Mouse (Mus musculus): ENCODE data around the gene Snx11. TPM values are rescaled to one million over a fixed set of nuclear protein-coding genes. Genes with fewer than 3 reads are reported as not detected.
"Not testable (repeated sequence)": the region's sequence is repeated elsewhere in the genome, so short reads cannot be mapped to it uniquely, and the experiment has no call there.

Snx11 gene
- 9.5 and 14.8 TPM in 2 replicates for total RNA-seq (2017)

DNA sequence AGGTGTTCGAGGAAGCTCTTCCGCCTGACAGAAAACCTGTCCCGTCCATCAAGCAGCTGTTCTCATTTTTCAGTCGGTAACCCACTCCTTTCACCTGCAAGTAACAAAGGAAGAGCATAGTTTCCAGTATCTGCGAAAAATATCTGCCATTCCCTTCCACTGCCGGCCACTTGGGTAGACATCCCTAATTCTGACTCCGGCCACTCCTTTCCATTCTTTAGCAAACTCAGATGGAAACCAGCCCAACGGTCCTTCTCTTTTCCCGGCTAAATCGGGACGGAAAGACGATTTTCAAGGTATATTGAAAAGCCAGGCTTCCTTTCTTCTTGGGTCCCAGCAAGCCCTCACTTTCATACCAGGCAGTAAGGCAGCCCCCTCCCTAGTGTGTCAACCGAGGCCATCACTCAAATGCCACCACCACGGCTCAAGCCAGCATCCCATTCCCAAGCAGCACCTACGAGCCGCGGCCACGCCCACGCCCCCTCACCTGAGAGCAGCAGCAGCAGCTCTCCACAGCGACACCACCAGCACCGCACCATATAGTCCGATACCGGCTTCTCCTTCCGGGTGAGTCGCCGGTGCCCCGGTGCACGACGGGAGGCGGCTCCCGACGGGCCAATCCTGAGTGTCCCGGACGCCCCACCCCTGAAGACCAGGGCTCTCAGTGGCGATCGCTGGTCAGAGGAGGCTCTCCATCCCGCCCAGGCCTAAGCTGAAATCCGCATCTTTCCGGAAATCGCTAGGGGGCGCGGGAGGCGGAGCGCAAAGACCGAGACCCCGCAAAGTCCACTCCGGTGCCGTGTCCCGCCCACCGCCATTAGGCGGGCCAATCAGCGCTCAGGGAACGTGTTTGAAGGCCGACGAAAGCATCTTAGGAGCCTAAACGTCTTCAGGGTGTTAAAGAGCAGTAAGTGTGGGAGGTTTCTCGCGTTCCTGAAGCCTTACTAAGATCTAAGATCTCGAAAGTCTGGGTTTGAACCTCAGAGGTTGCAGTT is at the start of gene Snx11:
Snx11 (minus strand) TSS at position 592 of the 995 bp plus-strand sequence.
- peak; percentile 97 for ATAC-seq (replicated peaks; ENCODE audit: low read depth, poor library complexity, severe bottlenecking)

DNA sequence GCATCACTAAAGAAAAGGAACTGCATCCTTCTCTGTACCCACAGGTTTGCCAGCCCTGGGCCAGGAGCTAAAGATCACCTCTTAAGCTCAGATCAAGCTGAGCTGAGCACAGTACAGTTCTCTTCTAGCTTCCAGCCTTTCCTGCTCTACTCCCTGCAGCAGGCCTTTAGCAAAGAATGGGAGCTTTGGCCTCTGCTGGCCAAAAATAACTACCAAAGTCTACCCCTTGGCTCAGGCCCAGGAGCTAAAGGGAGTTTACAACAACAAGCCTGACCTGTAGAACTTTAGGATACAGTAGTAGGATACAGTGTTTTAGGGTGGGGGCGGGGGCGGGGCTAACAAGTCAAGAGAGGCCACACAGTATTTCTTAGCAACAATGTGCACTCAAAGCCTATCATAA is 49.1 kb upstream of the Snx11 start:
- ATAC-seq (replicated peaks; ENCODE audit: low read depth, poor library complexity, severe bottlenecking): no peak

DNA sequence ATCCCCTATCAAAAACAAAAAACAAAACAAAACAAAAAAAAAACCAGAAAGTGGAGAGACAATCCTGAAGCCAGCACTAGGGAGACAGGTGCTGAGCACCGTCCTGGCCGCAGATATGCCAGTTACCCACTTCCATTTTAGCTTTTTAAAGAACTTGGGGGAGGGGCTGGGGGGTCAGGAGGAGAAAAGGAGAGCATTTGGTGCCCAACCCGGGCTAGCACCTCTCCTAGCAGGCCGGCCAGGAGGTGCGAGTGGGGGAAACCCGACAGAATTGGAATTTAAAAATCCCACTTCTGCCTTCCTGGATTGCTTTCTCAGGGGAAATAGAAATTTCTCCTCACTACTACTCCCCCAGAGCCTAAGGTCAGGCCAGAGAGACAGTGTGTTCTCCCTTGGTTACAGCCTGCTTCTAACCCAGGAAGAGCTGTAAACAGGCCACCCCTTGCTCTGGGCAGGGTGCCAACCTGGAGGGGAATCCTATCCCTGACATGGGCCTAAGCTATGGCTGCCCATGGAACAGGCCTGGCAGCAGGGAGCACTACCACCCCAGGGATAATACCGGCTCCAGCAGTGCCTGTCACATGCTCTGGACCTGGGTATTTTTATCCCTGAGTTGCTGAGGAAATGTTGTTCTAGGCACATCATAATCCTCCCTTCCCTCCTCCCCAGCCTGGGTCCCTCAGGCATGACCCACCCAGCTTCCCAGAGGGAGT is 47.6 kb upstream of the Snx11 start:
- no peak for ATAC-seq (replicated peaks; ENCODE audit: low read depth, poor library complexity, severe bottlenecking)

DNA sequence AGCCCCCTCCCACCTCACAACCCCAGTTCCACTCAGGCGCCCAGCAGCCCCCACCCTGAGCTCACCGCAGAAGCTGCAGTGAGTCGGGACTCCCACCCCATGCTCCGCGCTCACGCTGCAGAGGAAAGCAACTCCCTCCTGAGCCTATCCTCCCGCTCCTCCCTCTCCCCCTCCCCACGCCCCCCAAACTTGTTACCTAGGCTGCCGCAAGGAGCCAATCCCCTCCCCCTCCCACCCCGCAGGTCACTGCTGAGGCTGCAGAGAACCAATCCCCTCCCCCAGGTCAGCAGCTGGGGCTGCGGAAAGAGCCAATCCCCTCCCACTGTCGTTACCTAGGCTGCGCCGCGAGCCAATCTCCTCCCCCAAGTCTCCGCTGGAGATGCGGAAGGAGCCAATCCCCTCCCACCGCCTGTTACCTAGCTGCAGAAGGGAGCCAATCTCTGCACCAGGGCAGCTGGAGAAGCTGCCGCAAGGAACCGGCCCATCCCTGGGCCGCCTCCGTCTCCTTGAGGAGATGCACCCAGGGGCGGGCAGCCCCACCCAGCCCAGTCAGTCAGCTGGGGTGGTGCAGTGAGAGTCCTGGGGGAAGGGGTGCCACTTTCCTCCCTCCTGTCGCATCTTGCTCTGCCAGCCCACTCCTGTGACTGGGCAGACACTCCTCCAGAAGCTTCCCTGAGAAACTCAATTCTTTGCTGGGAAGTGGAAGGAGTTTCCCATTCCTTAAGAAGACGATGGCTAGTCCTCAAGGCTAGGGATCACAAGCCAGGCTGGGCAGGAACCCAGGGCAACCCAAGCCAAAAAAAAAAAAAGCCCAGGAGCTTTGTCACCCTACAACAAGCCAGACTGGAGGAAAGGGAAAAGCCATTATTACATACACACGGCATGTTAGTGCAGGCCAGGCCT is 46.8 kb upstream of the Snx11 start:
- peak; percentile 95 for ATAC-seq (replicated peaks; ENCODE audit: low read depth, poor library complexity, severe bottlenecking)

DNA sequence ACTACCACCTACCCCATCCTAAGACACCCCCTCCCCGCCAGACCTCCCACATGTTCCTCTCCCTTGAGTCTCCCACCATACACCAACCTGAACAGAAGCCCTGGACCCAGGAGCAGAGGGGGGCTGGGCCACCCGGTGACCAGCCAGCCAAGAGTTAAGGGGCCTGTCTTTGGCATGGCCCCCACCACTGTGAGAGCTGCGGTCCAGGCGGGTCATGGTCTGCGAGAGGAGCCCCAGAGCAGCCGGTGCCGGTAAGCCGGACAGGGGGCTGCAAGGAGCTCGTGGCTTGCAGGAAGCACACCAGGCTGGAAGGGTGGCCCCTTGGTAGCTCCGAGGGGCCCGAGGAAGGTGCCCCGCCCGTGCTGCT is 46.1 kb upstream of the Snx11 start:
- no peak for ATAC-seq (replicated peaks; ENCODE audit: low read depth, poor library complexity, severe bottlenecking)

DNA sequence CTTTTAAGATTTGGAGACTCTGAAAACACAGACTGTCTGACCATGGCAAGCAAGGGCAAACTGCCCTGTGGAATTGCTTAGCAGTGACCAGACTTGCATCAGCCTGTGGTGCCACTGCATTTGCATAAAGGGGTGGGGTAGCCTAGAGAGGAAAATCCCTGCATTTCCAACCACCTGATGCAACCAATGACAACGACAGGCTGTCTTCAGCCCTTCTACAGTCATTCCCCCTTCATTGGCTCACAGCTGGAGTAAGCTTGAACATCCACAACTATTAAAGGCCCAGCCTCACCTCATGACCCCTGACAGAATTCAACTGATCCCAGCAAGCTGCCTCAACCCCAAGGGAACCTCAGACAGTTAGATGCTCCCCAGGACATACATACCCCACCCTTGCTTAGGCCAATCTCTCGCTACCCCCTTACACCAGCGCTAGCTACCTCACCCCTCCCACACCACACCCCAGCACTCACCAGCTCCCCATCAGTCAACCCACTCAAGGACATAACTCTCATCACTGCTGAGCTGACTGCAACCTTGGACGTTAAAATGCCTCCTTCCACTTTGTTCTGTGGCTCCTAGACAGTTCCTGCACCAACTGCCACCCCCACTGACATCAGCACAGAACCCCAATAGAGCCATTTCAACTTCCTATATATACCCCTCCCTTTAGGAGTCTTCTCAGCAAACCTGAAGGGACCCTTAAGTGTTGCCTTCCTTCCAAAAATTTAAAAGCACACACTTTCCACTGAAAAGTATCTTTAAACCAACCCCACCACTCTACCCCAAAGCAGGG is 45.5 kb upstream of the Snx11 start:
- no peak for ATAC-seq (replicated peaks; ENCODE audit: low read depth, poor library complexity, severe bottlenecking)

DNA sequence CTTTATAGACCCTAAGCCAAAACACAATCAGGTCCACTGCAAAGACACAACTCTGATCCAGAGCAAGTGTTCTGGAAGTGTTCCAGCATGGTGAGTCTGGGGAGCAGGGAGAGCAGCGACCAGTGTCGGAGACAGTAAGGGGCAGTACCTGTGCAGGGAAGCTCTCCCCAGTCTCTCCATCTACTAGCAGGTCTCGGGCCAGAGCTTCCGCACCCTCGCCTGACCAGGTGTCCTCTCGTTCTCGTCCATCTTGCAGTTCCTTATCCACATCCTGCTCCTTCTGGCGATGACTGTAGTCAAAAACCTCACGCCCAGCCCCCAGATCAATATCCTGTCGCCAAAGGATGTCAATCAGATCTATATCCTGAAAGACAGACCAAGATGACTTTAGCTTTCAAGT is 44.6 kb upstream of the Snx11 start:
- no peak for ATAC-seq (replicated peaks; ENCODE audit: low read depth, poor library complexity, severe bottlenecking)

DNA sequence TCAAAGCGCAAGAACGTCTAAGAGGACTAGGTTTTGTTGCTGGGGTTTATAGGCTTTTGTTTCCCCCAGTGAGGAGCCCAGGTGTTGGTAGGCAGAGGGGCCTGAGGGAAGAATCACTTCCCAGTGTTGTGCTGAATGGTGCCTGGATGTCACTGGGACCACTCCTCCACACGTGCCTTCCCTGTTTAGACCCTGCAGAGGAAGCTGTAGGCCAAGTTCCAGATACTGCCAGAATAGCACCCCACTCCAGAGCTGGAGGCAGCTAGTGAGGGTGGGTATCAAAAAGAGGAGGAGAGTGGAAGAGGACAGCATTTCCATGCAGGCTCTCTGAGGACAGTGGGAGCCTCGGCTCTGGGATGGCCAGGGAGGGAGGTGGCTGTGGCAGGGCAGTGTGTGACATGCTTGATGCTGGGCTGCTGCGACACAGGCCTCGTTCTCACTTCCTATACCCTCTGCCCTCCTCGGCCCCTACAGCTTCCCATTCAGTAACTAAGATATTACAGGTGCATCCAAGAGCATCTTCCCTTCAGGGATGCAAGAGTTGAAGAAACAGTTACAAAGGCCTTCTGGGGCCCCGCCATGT is 40.9 kb upstream of the Snx11 start:
- no peak for ATAC-seq (replicated peaks; ENCODE audit: low read depth, poor library complexity, severe bottlenecking)

DNA sequence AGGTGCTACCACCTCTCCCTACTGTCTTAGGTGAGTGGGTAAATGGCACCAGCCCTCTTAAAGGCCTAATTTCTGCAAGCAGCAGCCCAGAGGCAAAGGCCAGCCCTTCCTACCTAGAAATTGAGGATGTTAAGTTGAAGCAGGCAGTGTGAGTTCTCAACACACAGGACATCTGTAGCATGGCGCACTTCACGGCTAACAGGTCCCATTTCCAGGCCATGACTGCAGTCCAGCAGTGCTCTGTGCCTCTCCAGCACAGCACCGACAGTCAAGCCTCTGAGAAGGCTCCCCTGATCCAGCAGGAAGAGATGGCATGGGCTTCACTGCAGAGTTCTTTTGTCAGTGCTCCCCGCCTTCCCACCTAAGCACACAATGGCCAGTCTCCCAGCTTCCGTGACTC is 39.6 kb upstream of the Snx11 start:
- ATAC-seq (replicated peaks; ENCODE audit: low read depth, poor library complexity, severe bottlenecking): no peak

DNA sequence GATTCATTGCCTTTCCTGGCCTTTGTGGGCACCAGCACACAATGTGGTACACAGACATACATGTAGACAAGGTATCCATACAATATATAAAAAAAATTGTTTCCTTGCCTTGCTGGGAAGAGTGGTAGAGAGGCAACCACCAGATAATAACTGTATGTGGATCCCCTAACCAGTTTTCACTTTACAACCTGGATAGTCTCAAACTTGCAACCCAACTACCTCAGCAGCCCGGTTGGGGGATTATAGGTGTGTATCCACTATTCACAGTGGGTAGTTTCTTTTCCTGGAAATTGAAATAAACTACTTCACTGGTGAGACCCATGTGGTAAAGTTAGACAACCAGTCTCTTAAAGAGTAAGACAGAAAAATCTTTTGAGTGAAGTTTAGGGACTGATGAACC is 39.1 kb upstream of the Snx11 start:
- ATAC-seq (replicated peaks; ENCODE audit: low read depth, poor library complexity, severe bottlenecking): no peak

DNA sequence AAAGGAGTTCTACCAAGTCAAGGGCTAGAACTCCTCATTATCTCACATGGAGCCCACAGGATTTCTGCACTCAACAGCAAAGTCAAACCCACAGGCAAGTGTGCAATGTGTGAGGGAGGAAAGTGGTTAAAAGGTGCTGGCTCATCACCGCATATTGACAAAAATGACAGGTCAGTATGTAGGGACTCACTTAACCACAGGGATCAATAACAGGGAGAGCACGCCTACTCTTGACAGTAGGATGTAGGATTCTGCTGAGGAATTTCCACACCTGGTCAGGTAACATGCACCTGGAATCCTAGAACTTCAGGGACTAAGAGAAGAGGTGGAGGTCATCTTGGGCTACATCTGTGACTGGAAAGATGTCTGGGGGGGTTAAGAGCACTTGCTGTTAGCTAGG is 38.5 kb upstream of the Snx11 start:
- ATAC-seq (replicated peaks; ENCODE audit: low read depth, poor library complexity, severe bottlenecking): no peak

DNA sequence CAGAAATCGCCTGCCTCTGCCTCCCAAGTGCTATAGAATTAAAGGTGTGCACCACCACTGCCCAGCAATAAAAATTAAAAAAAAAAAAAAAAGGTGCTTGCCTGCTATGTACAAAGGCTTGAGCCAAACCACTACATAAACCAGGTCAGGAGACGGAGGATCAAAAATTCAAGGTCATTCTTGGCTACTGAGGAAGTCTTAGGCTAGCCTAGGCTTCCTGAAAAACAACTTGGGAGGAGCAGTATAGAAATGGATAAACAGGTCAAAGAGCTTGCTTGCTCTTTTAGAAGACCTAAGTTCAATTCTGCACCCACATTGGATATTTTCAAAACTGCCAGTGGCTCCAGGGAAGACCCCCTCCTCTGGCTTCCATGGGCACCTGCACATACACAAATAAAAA is 37.1 kb upstream of the Snx11 start:
- ATAC-seq (replicated peaks; ENCODE audit: low read depth, poor library complexity, severe bottlenecking): no peak

DNA sequence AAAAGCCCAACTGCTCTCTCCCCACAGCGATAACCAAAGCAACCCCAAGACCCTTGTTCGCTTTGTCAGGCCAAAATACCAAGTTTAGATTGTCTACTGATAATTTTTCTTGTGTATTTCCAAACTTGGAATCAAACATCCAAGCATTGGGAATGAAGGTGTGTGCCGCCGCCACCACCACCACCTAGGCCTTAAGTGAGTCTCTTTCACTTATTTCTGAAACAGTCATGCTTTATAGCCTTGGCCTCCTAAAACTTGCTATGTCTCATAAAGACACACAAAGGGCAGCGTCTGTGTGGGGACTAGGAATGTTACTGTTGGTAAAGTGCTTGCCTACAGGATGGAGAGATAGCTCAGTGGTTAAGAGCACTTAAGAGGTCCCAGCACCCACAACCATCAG is 36.6 kb upstream of the Snx11 start:
- no peak for ATAC-seq (replicated peaks; ENCODE audit: low read depth, poor library complexity, severe bottlenecking)

DNA sequence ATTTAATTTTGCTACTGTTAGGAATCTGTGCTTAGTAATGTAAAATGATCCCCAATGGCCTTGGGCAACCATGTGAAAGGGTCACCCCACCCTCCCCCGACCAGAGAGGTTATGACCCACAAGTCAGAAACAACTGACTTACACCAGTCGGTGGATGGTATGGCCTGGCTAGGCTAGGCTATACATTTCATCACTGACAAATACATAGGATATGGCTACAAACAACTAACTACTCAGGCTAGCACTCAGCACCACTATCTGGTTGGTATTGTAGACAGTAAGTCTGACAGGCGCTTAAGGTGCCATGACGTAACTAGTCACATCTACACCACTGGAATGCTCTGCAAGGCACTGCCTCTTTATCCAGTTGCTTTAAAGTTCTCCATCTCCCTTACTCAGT is 36.1 kb upstream of the Snx11 start:
- no peak for ATAC-seq (replicated peaks; ENCODE audit: low read depth, poor library complexity, severe bottlenecking)

DNA sequence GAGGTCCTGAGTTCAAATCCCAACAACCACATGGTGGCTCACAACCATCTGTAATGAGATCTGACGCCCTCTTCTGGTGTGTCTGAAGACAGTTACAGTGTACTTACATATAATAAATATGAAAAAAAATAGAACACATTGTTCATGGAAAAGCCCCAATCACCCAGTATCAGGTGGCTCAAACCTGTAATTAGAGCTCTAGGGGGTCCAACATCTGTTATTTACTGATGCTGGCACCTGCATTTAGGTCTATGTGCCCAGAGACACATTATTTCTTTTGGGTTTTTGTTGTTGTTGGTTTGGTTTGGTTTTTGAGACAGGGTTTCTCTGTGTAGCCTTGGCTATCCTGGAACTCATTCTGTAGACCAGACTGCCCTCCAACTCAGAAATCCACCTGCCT is 33.8 kb upstream of the Snx11 start:
- ATAC-seq (replicated peaks; ENCODE audit: low read depth, poor library complexity, severe bottlenecking): not testable (repeated sequence)

DNA sequence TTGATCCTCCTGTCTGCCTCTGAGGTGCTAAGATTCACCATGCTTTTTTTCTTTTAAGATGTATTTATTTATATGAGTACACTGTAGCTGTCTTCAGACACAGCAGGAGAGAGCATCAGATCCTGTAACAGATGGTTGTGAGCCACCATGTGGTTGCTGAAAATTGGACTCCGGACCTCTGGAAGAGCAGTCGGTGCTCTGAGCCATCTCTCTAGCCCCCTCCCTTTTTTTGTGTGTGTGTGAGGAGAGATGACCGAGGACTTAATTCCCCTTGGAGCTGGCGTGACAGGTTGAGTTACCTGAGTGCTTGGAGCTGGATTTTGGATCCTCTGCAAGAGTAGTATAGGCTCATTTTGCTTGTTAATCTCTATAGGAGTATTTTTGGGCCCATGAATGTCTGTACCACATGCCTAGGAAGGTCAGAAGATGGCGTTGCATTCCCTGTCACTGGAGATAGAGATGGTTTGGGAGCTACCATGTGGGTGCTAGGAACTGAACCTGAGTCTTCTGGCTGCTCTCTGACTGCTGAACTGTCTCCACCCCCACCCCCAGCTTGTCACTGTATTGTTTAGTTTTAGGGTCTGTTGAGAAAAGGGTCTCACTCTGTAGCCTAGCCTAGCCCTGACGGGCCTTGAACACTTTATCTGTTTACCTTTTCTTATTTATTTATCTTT is 32.3 kb upstream of the Snx11 start:
- no peak for ATAC-seq (replicated peaks; ENCODE audit: low read depth, poor library complexity, severe bottlenecking)

DNA sequence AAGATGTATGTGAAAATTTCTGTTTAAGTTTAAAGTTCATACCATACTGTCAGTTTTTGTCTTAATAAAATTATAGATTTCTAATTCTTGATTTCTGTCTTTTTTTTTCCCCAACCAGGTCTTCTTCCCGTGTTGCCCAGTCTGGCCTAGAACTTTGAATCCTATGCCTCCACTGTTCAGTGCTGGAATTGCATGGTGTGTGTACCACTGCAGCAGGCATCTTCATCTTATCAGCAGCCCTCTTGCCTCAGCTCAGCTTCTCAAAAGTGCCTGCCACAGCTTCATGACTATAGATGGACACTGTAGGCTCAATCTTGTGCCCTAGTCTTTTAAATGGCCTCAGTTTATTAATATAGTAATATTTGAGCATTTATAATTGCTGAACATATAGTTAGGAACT is 30.7 kb upstream of the Snx11 start:
- ATAC-seq (replicated peaks; ENCODE audit: low read depth, poor library complexity, severe bottlenecking): 0 out of 2 replicates have a peak, but pooled peaks have one; percentile 52

DNA sequence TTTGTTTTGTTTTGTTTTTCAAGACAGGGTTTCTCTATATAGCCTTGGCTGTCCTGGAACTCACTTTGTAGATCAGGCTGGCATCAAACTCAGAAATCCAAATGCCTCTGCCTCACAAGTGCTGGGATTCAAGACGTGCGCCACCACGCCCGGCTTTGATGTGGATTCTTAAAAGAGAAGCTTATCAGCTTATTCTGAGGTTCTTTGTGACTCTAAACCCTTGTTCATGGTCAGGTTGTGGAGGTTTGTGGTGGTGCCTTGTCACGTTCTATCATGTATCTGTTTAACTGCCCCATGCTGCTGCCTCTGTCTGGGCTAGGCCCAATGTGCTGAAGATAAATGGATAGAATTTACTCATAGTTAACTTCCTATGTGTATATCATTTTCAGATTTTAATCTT is 28.2 kb upstream of the Snx11 start:
- ATAC-seq (replicated peaks; ENCODE audit: low read depth, poor library complexity, severe bottlenecking): no peak

DNA sequence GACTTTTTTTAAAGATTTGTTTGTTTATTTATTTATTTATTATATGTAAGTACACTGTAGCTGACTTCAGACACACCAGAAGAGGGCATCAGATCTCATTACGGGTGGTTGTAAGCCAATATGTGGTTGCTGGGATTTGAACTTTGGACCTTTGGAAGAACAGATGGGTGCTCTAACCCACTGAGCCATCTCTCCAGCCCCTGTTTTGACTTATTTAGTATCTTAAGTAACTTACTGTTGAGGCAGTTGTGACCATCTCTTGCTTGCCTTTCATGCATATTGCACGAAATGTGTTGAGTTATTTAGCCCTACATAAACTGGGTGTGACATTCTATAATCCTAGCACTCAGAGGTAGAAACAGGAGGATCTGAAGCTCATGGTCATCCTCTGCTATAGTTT is 22.2 kb upstream of the Snx11 start:
- ATAC-seq (replicated peaks; ENCODE audit: low read depth, poor library complexity, severe bottlenecking): no peak

Measured in common myeloid progenitor, adult 5-6 weeks (primary cell).